Mouse (Mus musculus) T-cell, adult 66 days (primary cell): ENCODE measurements around the gene Gm49354. TPM values are rescaled to one million over a fixed set of nuclear protein-coding genes. Genes with fewer than 3 reads are reported as not detected.

ENCODE experiments used
- total RNA-seq, 2 experiments: library from RNA; stranded (reverse); gene quantifications; 3 replicates in 1 of 2; 4 replicates in 1 of 2; pipeline ENCODE4 v1.2.4; 2023

The Gm49354 gene
- not detected for total RNA-seq

GRCm38 (mm10) chr13:59782145-59782544, at the start of gene Gm49354:
Gm49354 (minus strand) TSS chr13:59782245.

DNA sequence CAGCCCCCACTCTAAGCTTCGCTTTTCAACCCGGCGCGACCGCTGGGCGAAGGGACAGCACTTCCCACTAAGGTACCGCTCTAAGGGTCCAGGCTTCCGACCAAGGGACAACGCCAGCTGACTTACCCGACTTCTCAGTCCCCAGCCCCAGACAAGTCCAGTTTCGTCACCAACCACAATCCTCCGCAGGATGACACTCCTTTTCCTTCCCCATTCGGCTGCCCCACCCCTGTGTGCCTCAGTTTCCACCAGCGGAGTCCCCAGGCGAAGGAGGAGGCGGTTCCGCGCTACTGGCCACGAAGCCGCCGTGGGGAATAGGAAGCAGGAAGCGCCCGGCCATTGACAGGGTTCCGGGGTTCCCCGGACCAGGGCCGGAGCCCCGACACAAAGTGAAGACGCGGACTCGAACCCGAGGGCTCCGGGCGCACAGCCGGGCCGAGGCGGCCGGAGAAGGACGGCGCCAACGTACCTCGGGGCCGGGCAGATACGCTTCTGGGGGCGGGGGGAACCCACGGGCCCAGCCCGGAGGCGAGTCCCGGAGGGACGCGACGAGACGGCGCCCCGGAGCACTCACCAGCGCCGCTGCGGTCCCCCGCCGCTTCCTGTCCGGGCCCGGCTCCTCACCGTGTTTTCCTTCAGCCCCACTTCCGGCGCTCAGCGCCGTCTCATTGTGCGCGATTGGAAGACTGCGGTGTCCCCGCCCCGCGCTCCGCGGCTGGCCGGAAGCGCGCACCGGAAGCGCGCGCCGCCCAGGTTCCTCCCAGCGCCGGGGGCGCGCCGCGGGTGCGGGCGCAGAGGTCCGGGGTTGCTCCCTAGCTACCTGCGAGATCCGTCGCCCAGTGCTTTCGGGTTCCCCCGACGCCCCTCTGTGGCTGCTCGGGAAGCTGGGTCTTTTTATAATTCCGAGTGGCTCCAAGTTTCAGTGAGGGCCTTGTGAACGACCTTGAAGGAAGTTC, 40.7 kb upstream of the Gm49354 start, which contains the start of gene Tut7:
Tut7 (minus strand) TSS at position 641 of the 956 bp plus-strand sequence.

DNA sequence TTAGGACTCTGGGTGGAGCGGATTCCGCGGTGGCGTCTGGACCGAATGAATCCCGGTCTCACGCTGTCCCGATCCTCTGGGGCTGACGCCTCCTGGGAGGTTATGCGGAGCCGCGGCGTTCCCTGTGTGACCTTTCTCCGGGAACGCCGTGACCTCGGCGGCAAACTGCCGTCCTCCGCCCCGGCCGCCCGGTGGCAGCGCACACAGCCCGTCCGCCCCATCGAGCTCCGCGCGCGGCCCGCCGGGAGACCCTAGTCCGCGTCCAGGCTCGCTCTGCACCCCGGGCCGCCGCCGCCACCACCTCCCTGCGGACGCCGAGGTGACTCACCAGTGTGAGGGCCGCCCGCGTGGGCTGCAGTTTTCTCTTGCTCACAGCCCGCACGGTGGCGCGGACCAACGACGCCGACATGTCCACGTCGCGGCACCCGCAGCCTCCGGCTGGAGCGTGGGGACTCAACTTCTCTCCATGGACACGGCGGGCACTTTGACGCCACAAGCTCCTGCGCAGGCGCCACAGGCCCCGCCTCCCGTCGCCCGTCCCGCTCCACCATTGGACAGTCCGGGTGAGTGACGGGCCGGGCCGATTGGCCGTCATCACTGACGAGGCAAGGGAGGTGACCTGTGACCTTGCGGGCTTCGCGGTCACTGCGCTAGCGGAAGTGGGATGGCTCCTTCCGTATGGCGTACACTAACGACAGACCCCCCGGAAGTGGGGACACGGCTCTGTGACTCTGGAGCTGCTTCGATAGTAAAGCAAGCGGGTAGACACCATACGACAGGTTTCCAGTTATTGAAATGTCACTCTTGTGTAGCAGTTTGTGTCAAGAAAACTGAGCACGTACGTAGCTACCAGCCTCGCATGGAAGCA, 12.5 kb downstream of the Gm49354 start, which contains the start of gene Isca1:
Isca1 (minus strand) TSS at position 515 of the 868 bp plus-strand sequence.

GRCm38 (mm10) chr13:59746711-59747110, 35.3 kb downstream of the Gm49354 start, which contains the start of gene 1700014D04Rik:
1700014D04Rik (minus strand) TSS chr13:59746752.

GRCm38 (mm10) chr13:59731652-59732051, 50.4 kb downstream of the Gm49354 start, which contains the start of gene Spata31d1d:
Spata31d1d (minus strand) TSS chr13:59731752.

GRCm38 (mm10) chr13:59711984-59712383, 70.1 kb downstream of the Gm49354 start, which contains the start of gene Spata31d1b:
Spata31d1b (plus strand) TSS chr13:59712284.

DNA sequence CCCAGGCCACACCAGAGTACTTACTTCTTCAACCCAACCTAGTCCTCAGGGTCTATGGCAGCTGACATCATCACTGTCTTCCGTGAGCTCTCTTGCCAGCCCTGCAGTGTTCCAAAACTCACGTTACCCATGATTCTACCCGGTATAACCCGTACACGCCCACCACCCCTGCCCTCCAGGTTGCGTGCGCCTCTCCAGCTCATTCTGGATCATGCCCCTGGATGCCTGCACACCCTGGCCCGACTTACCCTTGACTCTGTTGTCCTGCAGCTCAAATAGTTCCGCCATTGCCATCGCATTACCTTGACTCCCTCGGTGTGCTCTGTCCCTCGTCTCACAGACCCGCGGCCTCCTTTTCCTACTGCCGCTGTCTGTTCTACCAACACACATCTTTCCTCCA, 71.8 kb downstream of the Gm49354 start, which contains the start of gene Spata31d1a:
Spata31d1a (minus strand) TSS at position 101 of the 400 bp plus-strand sequence.

Other genes starting within 250 kb of the Gm49354 start
- 10 to 100 TPM; 44.9 to 60.6 TPM for gene Agtpbp1, start 197.0 kb downstream of the Gm49354 start, total RNA-seq
- gene Naa35, start 197.0 kb downstream of the Gm49354 start, total RNA-seq = 10 to 100 TPM; 72.1 to 72.2 TPM
- 10 to 100 TPM; 58.3 to 62.0 TPM for gene Golm1, start 106.4 kb downstream of the Gm49354 start, total RNA-seq
- not detected for gene 4921517D22Rik, start 88.1 kb downstream of the Gm49354 start, total RNA-seq
- gene Spata31d1a, start 71.9 kb downstream of the Gm49354 start, total RNA-seq = not detected
- not detected for gene Spata31d1b, start 70.0 kb downstream of the Gm49354 start, total RNA-seq
- gene Spata31d1d, start 50.5 kb downstream of the Gm49354 start, total RNA-seq = not detected
- under 1 TPM; 0.18 to 0.99 TPM for gene 1700014D04Rik, start 35.5 kb downstream of the Gm49354 start, total RNA-seq
- 10 to 100 TPM; 70.8 to 71.3 TPM for gene Isca1, start 12.4 kb downstream of the Gm49354 start, total RNA-seq
- 100 to 1,000 TPM; 210 to 213 TPM for gene Tut7, start 40.9 kb upstream of the Gm49354 start, total RNA-seq